Mouse (Mus musculus) CH12.LX (cell line): ENCODE measurements around the gene Pygm. TPM values are rescaled to one million over a fixed set of nuclear protein-coding genes. Genes with fewer than 3 reads are reported as not detected.

ENCODE experiments used
- DNase-seq: peaks from one replicate; pipeline ENCODE4 v3.0.0-alpha.2; 2013; ENCODE audit errors: extremely low read depth
- H3K27ac ChIP-seq: 2 replicates; pipeline ENCODE4 v1.5.1; 2012; ENCODE audit warnings: low read depth, mild to moderate bottlenecking, control low read depth, moderate library complexity; ENCODE audit not compliant: insufficient read depth
- H3K27me3 ChIP-seq: replicated peaks from 2 replicates; pipeline ENCODE3; 2012; ENCODE audit warnings: inconsistent platforms
- H3K36me3 ChIP-seq, 2 experiments: replicated peaks in 1 of 2; 2 replicates each; pipeline versions ENCODE3 to v1.6.1; 2012; ENCODE audit warnings: inconsistent platforms in 1 of 2, low read length in 1 of 2, mild to moderate bottlenecking in 1 of 2, mixed read lengths in 1 of 2, moderate library complexity in 1 of 2; ENCODE audit not compliant: control insufficient read depth in 1 of 2, insufficient read depth in 1 of 2
- H3K4me1 ChIP-seq, 2 experiments: 2 replicates each; pipeline ENCODE4 v1.6.1; 2012; ENCODE audit warnings: inconsistent platforms in 1 of 2, moderate library complexity in 1 of 2; ENCODE audit not compliant: insufficient read depth in 2 of 2, control insufficient read depth in 1 of 2
- H3K4me2 ChIP-seq: 2 replicates; pipeline ENCODE4 v1.6.1; 2012; ENCODE audit warnings: low read depth, mild to moderate bottlenecking, control low read depth; ENCODE audit not compliant: poor library complexity, insufficient read depth, severe bottlenecking
- H3K4me3 ChIP-seq, 3 experiments: fragments of 150-350 bp in 1 of 3; sonication (generic) in 1 of 3; replicated peaks in 1 of 3; 2 replicates each; pipeline versions ENCODE3 to v1.5.1; 2011 to 2012; ENCODE audit warnings: low read depth in 2 of 3, low read length in 2 of 3, mild to moderate bottlenecking in 2 of 3, moderate library complexity in 2 of 3, control low read depth in 1 of 3, improper control_type of control experiment in 1 of 3, inconsistent platforms in 1 of 3, mixed read lengths in 1 of 3; ENCODE audit not compliant: poor library complexity in 1 of 3
- H3K79me2 ChIP-seq: replicated peaks from 2 replicates; pipeline ENCODE4 v1.6.1; 2012; ENCODE audit warnings: mild to moderate bottlenecking, moderate library complexity; ENCODE audit not compliant: control insufficient read depth, poor library complexity, insufficient read depth, severe bottlenecking; ENCODE audit errors: extremely low read depth
- H3K9ac ChIP-seq: 2 replicates; pipeline ENCODE4 v1.6.1; 2012; ENCODE audit warnings: low read depth, mild to moderate bottlenecking, control low read depth, moderate library complexity; ENCODE audit not compliant: insufficient read depth
- H3K9me3 ChIP-seq: replicated peaks from 2 replicates; pipeline ENCODE3; 2012; ENCODE audit warnings: low read length, inconsistent platforms, mixed read lengths
- CHD1 ChIP-seq: IDR thresholded peaks from 2 replicates; pipeline ENCODE4 v1.6.1; 2012; ENCODE audit warnings: low read depth, low read length, improper control_type of control experiment, inconsistent platforms
- CHD2 ChIP-seq: IDR thresholded peaks from 2 replicates; pipeline ENCODE4 v1.6.1; 2011; ENCODE audit warnings: low read length, improper control_type of control experiment
- E2F4 ChIP-seq: IDR thresholded peaks from 2 replicates; pipeline ENCODE4 v1.6.1; 2011; ENCODE audit warnings: low read depth, low read length, improper control_type of control experiment; ENCODE audit not compliant: insufficient replicate concordance
- ELF1 ChIP-seq: IDR thresholded peaks from 2 replicates; pipeline ENCODE4 v1.6.1; 2014; ENCODE audit warnings: low read depth, mild to moderate bottlenecking, inconsistent platforms, low read length, improper control_type of control experiment
- ETS1 ChIP-seq: conservative IDR thresholded peaks from 2 replicates; pipeline ENCODE4 v1.6.1; 2012; ENCODE audit warnings: low read depth, mild to moderate bottlenecking, inconsistent platforms, low read length, improper control_type of control experiment, moderate library complexity
- GABPA ChIP-seq: IDR thresholded peaks from 2 replicates; pipeline ENCODE4 v1.6.1; 2012; ENCODE audit warnings: low read depth, low read length, improper control_type of control experiment, inconsistent platforms; ENCODE audit not compliant: insufficient replicate concordance
- IRF4 ChIP-seq: IDR thresholded peaks from 2 replicates; pipeline ENCODE4 v1.6.1; 2014; ENCODE audit warnings: low read depth, mild to moderate bottlenecking, inconsistent platforms, low read length, improper control_type of control experiment
- JUN ChIP-seq: IDR thresholded peaks from 2 replicates; pipeline ENCODE4 v1.6.1; 2011; ENCODE audit warnings: low read depth, mild to moderate bottlenecking, low read length, improper control_type of control experiment, moderate library complexity; ENCODE audit not compliant: insufficient read depth
- MAFK ChIP-seq: IDR thresholded peaks from 2 replicates; pipeline ENCODE4 v1.6.1; 2011; ENCODE audit warnings: low read length, improper control_type of control experiment; ENCODE audit not compliant: insufficient replicate concordance
- MAX ChIP-seq: IDR thresholded peaks from 2 replicates; pipeline ENCODE4 v1.6.1; 2011; ENCODE audit warnings: low read length, improper control_type of control experiment
- MXI1 ChIP-seq: IDR thresholded peaks from 2 replicates; pipeline ENCODE4 v1.6.1; 2011; ENCODE audit warnings: mild to moderate bottlenecking, low read depth, low read length, improper control_type of control experiment
- NELFE ChIP-seq: IDR thresholded peaks from 2 replicates; pipeline ENCODE4 v1.6.1; 2011; ENCODE audit warnings: low read depth, low read length, improper control_type of control experiment
- NRF1 ChIP-seq: IDR thresholded peaks from 2 replicates; pipeline ENCODE4 v1.6.1; 2014; ENCODE audit warnings: low read depth, mild to moderate bottlenecking, inconsistent platforms, low read length, improper control_type of control experiment, moderate library complexity
- PAX5 ChIP-seq: IDR thresholded peaks from 2 replicates; pipeline ENCODE4 v1.6.1; 2012; ENCODE audit warnings: low read length, inconsistent platforms, mixed read lengths
- POLR2A ChIP-seq: IDR thresholded peaks from 2 replicates; pipeline ENCODE4 v1.6.1; 2011; ENCODE audit warnings: low read depth, mild to moderate bottlenecking, improper control_type of control experiment, low read length
- RAD21 ChIP-seq: IDR thresholded peaks from 2 replicates; pipeline ENCODE4 v1.6.1; 2011; ENCODE audit warnings: low read depth, mild to moderate bottlenecking, low read length, improper control_type of control experiment, moderate library complexity
- SIN3A ChIP-seq: IDR thresholded peaks from 2 replicates; pipeline ENCODE4 v1.6.1; 2012; ENCODE audit warnings: low read length, improper control_type of control experiment, inconsistent platforms
- TBP ChIP-seq: conservative IDR thresholded peaks from 2 replicates; pipeline ENCODE4 v1.6.1; 2011; ENCODE audit warnings: low read depth, low read length, improper control_type of control experiment
- TCF12 ChIP-seq: IDR thresholded peaks from 2 replicates; pipeline ENCODE4 v1.6.1; 2014; ENCODE audit warnings: low read depth, mild to moderate bottlenecking, inconsistent platforms, low read length, improper control_type of control experiment
- USF1 ChIP-seq: IDR thresholded peaks from 2 replicates; pipeline ENCODE4 v1.6.1; 2014; ENCODE audit warnings: low read depth, mild to moderate bottlenecking, inconsistent platforms, low read length, improper control_type of control experiment
- USF2 ChIP-seq: conservative IDR thresholded peaks from 2 replicates; pipeline ENCODE4 v1.6.1; 2011; ENCODE audit warnings: low read depth, low read length, improper control_type of control experiment
- ZC3H11A ChIP-seq: IDR thresholded peaks from 2 replicates; pipeline ENCODE4 v1.6.1; 2012; ENCODE audit warnings: low read depth, mild to moderate bottlenecking, inconsistent platforms, low read length, improper control_type of control experiment
- ZMIZ1 ChIP-seq: IDR thresholded peaks from 2 replicates; pipeline ENCODE4 v1.6.1; 2012; ENCODE audit warnings: low read depth, mild to moderate bottlenecking, inconsistent platforms, low read length, improper control_type of control experiment
- dilution Hi-C: fragments of 300-500 bp; cut with MboI; formaldehyde crosslinking; loops from 2 replicates; pipeline ENCODE4 v1.14.3; 2020; ENCODE audit warnings: low sequenced_read_pairs; ENCODE audit not compliant: extremely low pct_unique_long_range_greater_than_20kb, extremely low pct_ligation_motif_present
- in situ Hi-C: fragments of 300-500 bp; cut with MboI; formaldehyde crosslinking; loops from 3 replicates; pipeline ENCODE4 v1.14.3; 2019; ENCODE audit warnings: low sequenced_read_pairs, low pct_ligation_motif_present, low pct_unique_long_range_greater_than_20kb, mixed read lengths
- polyA plus RNA-seq: library from polyadenylated mRNA; unstranded; fragments of >175 nt; gene quantifications from 2 replicates; pipeline ENCODE4 v1.2.1, GENCODE M21; 2012; ENCODE audit warnings: low read depth; ENCODE audit not compliant: insufficient read length
- total RNA-seq, 2 experiments: library from RNA; depleted of rRNA; stranded (reverse); fragments of 300-350 nt in 1 of 2; fragments of >200 nt in 1 of 2; gene quantifications; 2 replicates each; pipeline ENCODE4 v1.2.3; 2012 to 2014

Pygm gene
- total and polyA plus RNA-seq, 3 experiments = 0.32 to 2.0 (median 0.47) TPM

GRCm38 (mm10) chr19:6428501-6429200 is 44.5 kb downstream of the Pygm start:
- H3K4me3 ChIP-seq = no peak overlapping the region
- H3K27me3 ChIP-seq = peaks cover 24% of the 10 kb centered on the region
- DNase-seq = no peak
- no peak overlapping the region for H3K4me2 ChIP-seq
- no peaks in the 10 kb centered on the region for H3K36me3 ChIP-seq
- H3K9me3 ChIP-seq = peaks cover 10% of the 10 kb centered on the region
- H3K9ac ChIP-seq = no peak overlapping the region
- no peak overlapping the region for H3K27ac ChIP-seq
- TF ChIP-seq CHD1 (no peak), IRF4 (no peak), CHD2 (no peak), NELFE (no peak), POLR2A (no peak), USF2 (no peak), PAX5 (no peak), MAX (no peak), SIN3A (no peak), E2F4 (no peak), MXI1 (no peak), TBP (no peak), NRF1 (no peak), GABPA (no peak), TCF12 (no peak), ZC3H11A (no peak), USF1 (no peak)
- in situ Hi-C loops = no loop called here
- dilution Hi-C loops = no loop called here
- H3K4me1 ChIP-seq = peaks cover 0 to 12% of the 10 kb centered on the region in 2 experiments; a peak in 3 of 4 replicates
- no peaks in the 10 kb centered on the region for H3K79me2 ChIP-seq

GRCm38 (mm10) chr19:6443016-6443415 is 58.8 kb downstream of the Pygm start:
- Histone ChIP-seq H3K4me3 (no peak overlapping the region), H3K27ac (no peak overlapping the region), H3K4me1 (peaks cover 14 to 24% of the 10 kb centered on the region in 2 experiments), H3K36me3 (no peaks in the 10 kb centered on the region), H3K27me3 (peaks cover 43% of the 10 kb centered on the region), H3K79me2 (no peaks in the 10 kb centered on the region), H3K4me2 (no peak overlapping the region), H3K9me3 (no peaks in the 10 kb centered on the region), H3K9ac (no peak overlapping the region)
- DNase-seq = no peak
- dilution Hi-C loops = no loop called here
- TF ChIP-seq JUN (no peak), ELF1 (no peak), ETS1 (no peak), MAFK (no peak), IRF4 (no peak), E2F4 (no peak), ZC3H11A (no peak), USF1 (no peak), RAD21 (no peak), ZMIZ1 (no peak), SIN3A (no peak)
- in situ Hi-C loops = no loop called here
